Mouse (Mus musculus) lung, adult 2 months (tissue): ENCODE data around the gene Rims1.

Experiments used
- CTCF ChIP-seq: fragments of 200-500 bp; IDR thresholded peaks from 2 replicates; pipeline ENCODE4 v1.5.1; 2011; ENCODE audit warnings: mild to moderate bottlenecking, low read length, control low read depth; ENCODE audit not compliant: insufficient read depth
- POLR2A ChIP-seq: fragments of 200-500 bp; IDR thresholded peaks from 2 replicates; pipeline ENCODE4 v1.6.1; 2011; ENCODE audit warnings: low read depth, mild to moderate bottlenecking, control low read depth, low read length, borderline replicate concordance; ENCODE audit errors: extremely low read depth

- no peak for TF ChIP-seq CTCF
- no peak for TF ChIP-seq POLR2A
Observed at GRCm38 (mm10) chr1:22800276-22800675, 5.5 kb downstream of the Rims1 start.
